Mouse (Mus musculus): ENCODE measurements around the gene Wdr43. TPM values are rescaled to one million over a fixed set of nuclear protein-coding genes. Genes with fewer than 3 reads are reported as not detected.
"Not testable (repeated sequence)": the region's sequence is repeated elsewhere in the genome, so short reads cannot be mapped to it uniquely, and the experiment has no call there.

Gene Wdr43
- polyA plus RNA-seq, 1 experiment = 24.1 TPM

- H3K27me3 ChIP-seq (ENCODE audit: control insufficient read depth, insufficient read depth, insufficient read length) = no peaks in the 10 kb centered on the region
Observed at GRCm38 (mm10) chr17:71631806-71632205, 16.1 kb downstream of the Wdr43 start.

GRCm38 (mm10) chr17:71633350-71633749, 17.7 kb downstream of the Wdr43 start:
- TF ChIP-seq MAX (IDR thresholded peaks at IDR 0.05; ENCODE audit: low read depth) (no peak), MYOG (IDR thresholded peaks at IDR 0.05; ENCODE audit: control insufficient read depth in 1 of 3, insufficient read depth in 1 of 3, insufficient read length in 2 of 3, low read depth in 2 of 3) (no peak), E2F4 (IDR thresholded peaks at IDR 0.05; ENCODE audit: insufficient read depth) (no peak), POLR2A (IDR thresholded peaks at IDR 0.05; ENCODE audit: insufficient read length, low read depth) (no peak), POLR2AphosphoS2 (IDR thresholded peaks at IDR 0.05; ENCODE audit: insufficient read length, low read depth) (no peak), USF1 (IDR thresholded peaks at IDR 0.05; ENCODE audit: low read depth) (no peak), TCF3 (IDR thresholded peaks at IDR 0.05; ENCODE audit: insufficient read length, low read depth) (no peak), MYOD1 (IDR thresholded peaks at IDR 0.05; ENCODE audit: control insufficient read depth in 1 of 3, insufficient read length in 2 of 3, low read depth in 2 of 3) (no peak), SRF (IDR thresholded peaks at IDR 0.05; ENCODE audit: control insufficient read depth, insufficient read length, low read depth) (no peak), TCF12 (IDR thresholded peaks at IDR 0.05; ENCODE audit: insufficient read depth, poor library complexity, severe bottlenecking) (no peak)
- Histone ChIP-seq H3K36me3 (ENCODE audit: control insufficient read depth, insufficient read depth) (peaks cover 37% of the 10 kb centered on the region), H3K79me2 (ENCODE audit: control insufficient read depth, insufficient read depth) (peaks cover 19% of the 10 kb centered on the region), H3K4me3 (no peak overlapping the region), H3K4me2 (ENCODE audit: low read depth) (no peak overlapping the region), H3ac (ENCODE audit: control insufficient read depth, insufficient read length) (no peak overlapping the region), H3K27me3 (ENCODE audit: control insufficient read depth, insufficient read depth, insufficient read length) (no peaks in the 10 kb centered on the region)

More at GRCm38 (mm10) chr17:71631806-71632205, 16.1 kb downstream of the Wdr43 start:
- Histone ChIP-seq H3K36me3 (ENCODE audit: control insufficient read depth, insufficient read depth) (peaks cover 45% of the 10 kb centered on the region), H3K4me3 (no peak overlapping the region), H3ac (ENCODE audit: control insufficient read depth, insufficient read length) (no peak overlapping the region), H3K4me2 (ENCODE audit: low read depth) (no peak overlapping the region), H3K79me2 (ENCODE audit: control insufficient read depth, insufficient read depth) (peaks cover 35% of the 10 kb centered on the region)
- no peak for TF ChIP-seq TCF12 (IDR thresholded peaks at IDR 0.05; ENCODE audit: insufficient read depth, poor library complexity, severe bottlenecking)
- no peak for TF ChIP-seq TCF3 (IDR thresholded peaks at IDR 0.05; ENCODE audit: insufficient read length, low read depth)
- no peak for TF ChIP-seq MYOD1 (IDR thresholded peaks at IDR 0.05; ENCODE audit: control insufficient read depth in 1 of 3, insufficient read length in 2 of 3, low read depth in 2 of 3)
- TF ChIP-seq MAX (IDR thresholded peaks at IDR 0.05; ENCODE audit: low read depth) = no peak
- TF ChIP-seq E2F4 (IDR thresholded peaks at IDR 0.05; ENCODE audit: insufficient read depth) = no peak
- no peak for TF ChIP-seq POLR2A (IDR thresholded peaks at IDR 0.05; ENCODE audit: insufficient read length, low read depth)
- no peak for TF ChIP-seq MYOG (IDR thresholded peaks at IDR 0.05; ENCODE audit: control insufficient read depth in 1 of 3, insufficient read depth in 1 of 3, insufficient read length in 2 of 3, low read depth in 2 of 3)
- TF ChIP-seq CEBPB (IDR thresholded peaks at IDR 0.05; ENCODE audit: insufficient read depth, poor library complexity, severe bottlenecking) = no peak
- TF ChIP-seq POLR2AphosphoS2 (IDR thresholded peaks at IDR 0.05; ENCODE audit: insufficient read length, low read depth) = no peak
- TF ChIP-seq REST (IDR thresholded peaks at IDR 0.05; ENCODE audit: insufficient read depth, insufficient read length) = no peak
- no peak for TF ChIP-seq SRF (IDR thresholded peaks at IDR 0.05; ENCODE audit: control insufficient read depth, insufficient read length, low read depth)
- no peak for TF ChIP-seq USF1 (IDR thresholded peaks at IDR 0.05; ENCODE audit: low read depth)

GRCm38 (mm10) chr17:71636786-71637185, 21.1 kb downstream of the Wdr43 start:
- Histone ChIP-seq H3K36me3 (ENCODE audit: control insufficient read depth, insufficient read depth) (peaks cover 54% of the 10 kb centered on the region), H3K27me3 (ENCODE audit: control insufficient read depth, insufficient read depth, insufficient read length) (no peaks in the 10 kb centered on the region), H3ac (ENCODE audit: control insufficient read depth, insufficient read length) (no peak overlapping the region), H3K4me3 (no peak overlapping the region), H3K4me2 (ENCODE audit: low read depth) (peak overlapping the region; percentile 12), H3K79me2 (ENCODE audit: control insufficient read depth, insufficient read depth) (peaks cover 11% of the 10 kb centered on the region)
- no peak for TF ChIP-seq TCF12 (IDR thresholded peaks at IDR 0.05; ENCODE audit: insufficient read depth, poor library complexity, severe bottlenecking)
- no peak for TF ChIP-seq POLR2AphosphoS2 (IDR thresholded peaks at IDR 0.05; ENCODE audit: insufficient read length, low read depth)
- no peak for TF ChIP-seq POLR2A (IDR thresholded peaks at IDR 0.05; ENCODE audit: insufficient read length, low read depth)
- TF ChIP-seq REST (IDR thresholded peaks at IDR 0.05; ENCODE audit: insufficient read depth, insufficient read length) = no peak
- no peak for TF ChIP-seq MAX (IDR thresholded peaks at IDR 0.05; ENCODE audit: low read depth)
- no peak for TF ChIP-seq USF1 (IDR thresholded peaks at IDR 0.05; ENCODE audit: low read depth)
- no peak for TF ChIP-seq MYOG (IDR thresholded peaks at IDR 0.05; ENCODE audit: control insufficient read depth in 1 of 3, insufficient read depth in 1 of 3, insufficient read length in 2 of 3, low read depth in 2 of 3)
- TF ChIP-seq TCF3 (IDR thresholded peaks at IDR 0.05; ENCODE audit: insufficient read length, low read depth) = no peak
- no peak for TF ChIP-seq SRF (IDR thresholded peaks at IDR 0.05; ENCODE audit: control insufficient read depth, insufficient read length, low read depth)

- Histone ChIP-seq H3ac (ENCODE audit: control insufficient read depth, insufficient read length) (no peak overlapping the region), H3K4me3 (no peak overlapping the region)
Observed at GRCm38 (mm10) chr17:71637750-71638265, 22.1 kb downstream of the Wdr43 start.

GRCm38 (mm10) chr17:71639056-71639455, 23.4 kb downstream of the Wdr43 start:
- Histone ChIP-seq H3K36me3 (ENCODE audit: control insufficient read depth, insufficient read depth) (peaks cover 58% of the 10 kb centered on the region), H3K79me2 (ENCODE audit: control insufficient read depth, insufficient read depth) (peaks cover 11% of the 10 kb centered on the region)
- not testable (repeated sequence) for H3K4me3 ChIP-seq; H3ac ChIP-seq (ENCODE audit: control insufficient read depth, insufficient read length); H3K4me2 ChIP-seq (ENCODE audit: low read depth); H3K27me3 ChIP-seq (ENCODE audit: control insufficient read depth, insufficient read depth, insufficient read length)

More at GRCm38 (mm10) chr17:71637750-71638265, 22.1 kb downstream of the Wdr43 start:
- Histone ChIP-seq H3K79me2 (ENCODE audit: control insufficient read depth, insufficient read depth) (peaks cover 11% of the 10 kb centered on the region), H3K27me3 (ENCODE audit: control insufficient read depth, insufficient read depth, insufficient read length) (no peaks in the 10 kb centered on the region), H3K36me3 (ENCODE audit: control insufficient read depth, insufficient read depth) (peaks cover 59% of the 10 kb centered on the region), H3K4me2 (ENCODE audit: low read depth) (no peak overlapping the region)
- TF ChIP-seq MYOD1 (IDR thresholded peaks at IDR 0.05; ENCODE audit: control insufficient read depth in 1 of 3, insufficient read length in 2 of 3, low read depth in 2 of 3) = peak in 1 of 3 experiments; percentile 33
- TF ChIP-seq SRF (IDR thresholded peaks at IDR 0.05; ENCODE audit: control insufficient read depth, insufficient read length, low read depth) = no peak
- peak in 1 of 3 experiments; percentile 40 for TF ChIP-seq MYOG (IDR thresholded peaks at IDR 0.05; ENCODE audit: control insufficient read depth in 1 of 3, insufficient read depth in 1 of 3, insufficient read length in 2 of 3, low read depth in 2 of 3)
